Mouse (Mus musculus): ENCODE data around the gene Nmd3. TPM values are rescaled to one million over a fixed set of nuclear protein-coding genes. Genes with fewer than 3 reads are reported as not detected.

Gene Nmd3
- polyA plus RNA-seq, 1 experiment from 2014 or later, result 139 TPM

DNA sequence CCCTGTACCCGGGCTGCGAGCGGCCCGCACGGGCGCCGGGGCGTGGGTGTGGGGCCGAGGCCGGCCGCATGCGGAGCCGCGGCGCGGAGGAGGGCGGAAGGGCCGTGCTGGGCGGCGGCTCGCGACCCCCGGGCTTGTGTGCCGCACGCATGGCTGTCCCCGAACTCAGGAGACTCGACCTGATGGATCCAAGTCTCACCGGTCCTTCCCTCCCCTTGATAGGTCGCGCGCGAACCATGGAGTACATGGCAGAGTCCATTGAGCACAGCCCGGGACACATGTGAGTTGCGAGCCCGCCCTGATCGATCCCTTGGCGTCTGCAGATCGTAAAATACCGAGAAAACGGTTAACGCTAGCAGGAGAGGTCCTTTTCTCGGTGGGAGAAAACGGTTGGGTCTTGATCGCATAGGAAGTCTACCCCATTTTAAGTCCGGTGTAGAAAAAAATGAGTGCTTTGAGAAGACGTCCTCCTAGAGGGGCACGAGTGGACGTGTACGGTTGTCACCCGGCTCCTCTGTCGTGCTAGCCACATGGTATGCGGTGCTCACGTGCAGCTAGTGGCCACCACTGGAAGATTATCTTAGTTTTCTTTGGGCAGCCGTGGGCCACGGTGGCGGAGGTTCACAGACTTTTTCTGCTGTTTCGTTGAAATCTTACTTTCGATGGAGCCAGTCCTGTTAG is 542 bp downstream of the Nmd3 start:
- peak overlapping the region; percentile 84 for H3K9ac ChIP-seq
- peaks cover 13% of the 10 kb centered on the region for H3K4me1 ChIP-seq
- ATAC-seq (ENCODE audit: borderline replicate concordance, extremely low read depth, low FRiP score, low TSS enrichment), result peak; percentile 80; the same call in 1 of the 2 replicates
- peak overlapping the region; percentile 86 for H3K27ac ChIP-seq
- under 1% methylated on average over 58 of the region's 58 CpGs for WGBS
- no peaks in the 10 kb centered on the region for H3K27me3 ChIP-seq
- peak overlapping the region; percentile 84 for H3K4me2 ChIP-seq
- H3K4me3 ChIP-seq, result peak overlapping the region; percentile 73
- H3K9me3 ChIP-seq, result no peaks in the 10 kb centered on the region
- H3K36me3 ChIP-seq, result 0 out of 2 replicates have a peak, but pooled peaks cover 3% of the 10 kb centered on the region

DNA sequence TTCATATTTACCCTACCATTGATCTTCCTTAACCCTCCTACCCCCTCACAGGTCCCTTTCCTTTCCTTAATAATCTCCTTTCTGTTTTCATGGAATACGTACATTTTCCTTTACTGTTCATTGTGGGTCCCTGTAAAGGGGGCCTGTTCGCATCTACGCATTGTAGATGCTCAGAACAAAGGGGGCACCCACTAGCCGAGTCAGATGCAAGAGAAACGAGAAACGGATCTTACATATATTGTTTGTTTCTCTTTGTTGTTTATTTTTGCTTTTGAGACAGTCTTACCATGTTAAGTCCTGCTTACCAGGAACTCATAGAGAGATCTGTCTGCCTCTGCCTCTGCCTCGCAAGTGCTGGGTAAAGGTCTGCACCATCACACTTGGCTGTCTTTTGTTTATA is 1.4 kb downstream of the Nmd3 start:
- H3K9ac ChIP-seq, result peak overlapping the region; percentile 84; the same call in 1 of the 2 replicates
- peak overlapping the region; percentile 73 for H3K4me3 ChIP-seq
- ATAC-seq (ENCODE audit: borderline replicate concordance, extremely low read depth, low FRiP score, low TSS enrichment), result no peak
- peaks cover 13% of the 10 kb centered on the region for H3K4me1 ChIP-seq
- no peaks in the 10 kb centered on the region for H3K27me3 ChIP-seq
- H3K27ac ChIP-seq, result no peak overlapping the region
- H3K36me3 ChIP-seq, result 0 out of 2 replicates have a peak, but pooled peaks cover 3% of the 10 kb centered on the region
- H3K4me2 ChIP-seq, result peak overlapping the region; percentile 84
- WGBS, result 27% methylated on average over 7 of the region's 7 CpGs
- no peaks in the 10 kb centered on the region for H3K9me3 ChIP-seq

DNA sequence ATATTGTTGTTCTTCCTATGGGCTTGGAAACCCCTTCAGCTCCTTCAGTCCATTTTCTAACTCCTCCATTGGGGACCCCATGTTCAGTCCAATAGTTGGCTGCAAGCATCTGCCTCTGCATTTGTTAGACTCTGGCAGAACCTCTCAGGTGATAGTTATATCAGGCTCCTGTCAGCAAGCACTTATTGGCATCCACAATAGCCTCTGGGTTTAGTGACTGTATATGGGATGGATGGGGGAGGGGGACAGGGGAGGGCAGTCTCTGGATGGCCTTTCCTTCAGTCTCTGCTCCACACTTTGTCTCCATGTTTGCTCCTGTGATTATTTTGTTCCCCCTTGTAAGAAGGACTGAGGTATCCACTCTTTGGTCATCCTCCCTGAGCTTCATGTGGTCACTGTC is 9.1 kb downstream of the Nmd3 start:
- Histone ChIP-seq H3K4me3 (no peak overlapping the region), H3K4me1 (no peaks in the 10 kb centered on the region), H3K27me3 (no peaks in the 10 kb centered on the region), H3K27ac (no peak overlapping the region), H3K9me3 (no peaks in the 10 kb centered on the region), H3K9ac (no peak overlapping the region), H3K36me3 (peaks cover 41% of the 10 kb centered on the region), H3K4me2 (no peak overlapping the region)
- no peak for ATAC-seq (ENCODE audit: borderline replicate concordance, extremely low read depth, low FRiP score, low TSS enrichment)

DNA sequence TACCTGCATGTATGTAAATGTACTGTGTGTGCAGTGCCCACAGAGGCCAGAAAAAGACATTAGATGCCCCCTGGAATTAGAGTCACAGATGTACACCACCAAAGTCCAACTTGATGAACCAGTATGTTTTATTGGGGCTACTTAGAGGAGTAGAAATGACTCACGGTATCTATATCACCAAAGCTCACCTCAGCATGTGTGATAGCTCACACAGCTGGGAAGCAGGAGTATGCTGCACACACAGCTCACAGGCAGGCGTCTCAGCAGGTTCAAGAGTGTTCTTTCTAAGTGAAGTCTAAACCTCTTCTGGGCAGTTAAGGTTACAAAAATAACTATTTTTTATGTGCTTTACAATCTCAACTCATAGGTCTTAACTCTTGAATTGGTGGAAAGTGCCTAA is 12.2 kb downstream of the Nmd3 start:
- no peaks in the 10 kb centered on the region for H3K27me3 ChIP-seq
- WGBS, result 85% methylated on average over 2 of the region's 2 CpGs
- H3K4me3 ChIP-seq, result no peak overlapping the region
- no peak for ATAC-seq (ENCODE audit: borderline replicate concordance, extremely low read depth, low FRiP score, low TSS enrichment)
- no peaks in the 10 kb centered on the region for H3K4me1 ChIP-seq
- H3K9ac ChIP-seq, result no peak overlapping the region
- no peak overlapping the region for H3K27ac ChIP-seq
- peaks cover 52% of the 10 kb centered on the region for H3K36me3 ChIP-seq
- no peak overlapping the region for H3K4me2 ChIP-seq
- H3K9me3 ChIP-seq, result no peaks in the 10 kb centered on the region

DNA sequence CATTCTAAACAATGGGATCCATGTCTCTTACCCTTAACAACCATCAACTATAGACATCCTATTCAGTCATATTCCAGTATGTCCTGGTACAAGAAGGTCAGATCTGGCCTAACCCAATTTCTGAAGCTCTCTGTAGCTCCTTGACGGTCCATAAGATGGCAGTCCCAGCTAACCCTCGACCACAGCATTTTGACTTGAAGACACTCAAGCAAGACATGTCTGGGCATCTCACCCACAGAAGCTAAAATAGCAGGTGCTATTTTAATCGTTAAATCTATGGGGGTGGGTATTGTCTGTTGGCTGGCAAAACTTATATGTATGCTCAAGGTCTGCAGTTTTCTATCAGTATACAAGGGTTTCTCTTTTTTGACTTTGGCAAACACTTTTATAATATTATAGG is 33.4 kb downstream of the Nmd3 start:
- H3K9ac ChIP-seq, result no peak overlapping the region
- WGBS, result 69% methylated on average over 3 of the region's 3 CpGs
- no peak for ATAC-seq (ENCODE audit: borderline replicate concordance, extremely low read depth, low FRiP score, low TSS enrichment)
- no peak overlapping the region for H3K4me3 ChIP-seq
- no peak overlapping the region for H3K27ac ChIP-seq
- H3K4me1 ChIP-seq, result no peaks in the 10 kb centered on the region
- no peak overlapping the region for H3K4me2 ChIP-seq
- H3K27me3 ChIP-seq, result no peaks in the 10 kb centered on the region
- peaks cover 44% of the 10 kb centered on the region for H3K36me3 ChIP-seq
- H3K9me3 ChIP-seq, result no peaks in the 10 kb centered on the region

DNA sequence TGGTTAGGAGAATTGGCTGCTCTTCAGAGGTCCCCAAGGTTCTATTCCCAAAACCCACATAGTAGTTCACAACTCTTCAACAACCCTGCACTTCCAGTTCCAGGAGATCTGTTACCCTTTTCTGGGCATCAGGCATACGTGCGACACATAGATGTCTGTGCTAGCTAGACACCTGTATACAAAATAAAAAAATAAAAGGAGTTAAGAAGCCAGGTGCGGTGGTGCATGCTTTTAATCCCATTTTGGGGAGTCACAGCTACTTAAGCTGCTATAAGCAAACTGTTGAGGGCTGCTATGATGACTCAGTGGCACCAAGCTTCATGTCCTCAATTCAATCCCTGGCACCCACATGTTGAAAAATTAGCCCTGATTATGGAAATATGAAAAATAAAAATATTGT is 34.2 kb downstream of the Nmd3 start:
- ATAC-seq (ENCODE audit: borderline replicate concordance, extremely low read depth, low FRiP score, low TSS enrichment), result no peak
- Histone ChIP-seq H3K9me3 (no peaks in the 10 kb centered on the region), H3K4me3 (no peak overlapping the region), H3K9ac (no peak overlapping the region), H3K4me2 (no peak overlapping the region), H3K4me1 (no peaks in the 10 kb centered on the region), H3K27me3 (no peaks in the 10 kb centered on the region), H3K27ac (no peak overlapping the region), H3K36me3 (peaks cover 40% of the 10 kb centered on the region)
- WGBS, result 86% methylated on average over 3 of the region's 3 CpGs

DNA sequence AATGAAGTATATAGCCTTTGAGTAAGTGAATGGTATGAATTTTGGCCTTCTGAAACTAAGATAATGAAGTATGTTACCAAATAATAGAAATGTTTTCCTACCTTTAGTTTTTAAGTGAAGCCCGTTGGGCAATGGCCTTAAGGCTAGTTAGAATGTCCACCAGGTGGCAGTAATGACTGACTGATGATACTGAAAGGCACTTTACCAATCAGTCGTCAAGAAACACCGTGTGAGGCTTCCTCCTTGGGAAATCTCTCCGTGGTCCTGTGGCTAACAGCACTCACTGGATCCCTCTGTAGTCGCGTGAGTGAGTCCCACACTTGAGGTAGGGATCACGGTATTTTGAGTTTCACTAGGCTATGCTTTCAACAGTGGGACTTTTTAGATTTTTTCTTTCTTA is 34.7 kb downstream of the Nmd3 start:
- Histone ChIP-seq H3K27me3 (no peaks in the 10 kb centered on the region), H3K4me2 (no peak overlapping the region), H3K4me3 (no peak overlapping the region), H3K4me1 (no peaks in the 10 kb centered on the region), H3K9ac (no peak overlapping the region), H3K27ac (no peak overlapping the region), H3K9me3 (no peaks in the 10 kb centered on the region), H3K36me3 (peaks cover 38% of the 10 kb centered on the region)
- ATAC-seq (ENCODE audit: borderline replicate concordance, extremely low read depth, low FRiP score, low TSS enrichment), result peak; percentile 64; the same call in 1 of the 2 replicates
- 18% methylated on average over 7 of the region's 7 CpGs for WGBS

DNA sequence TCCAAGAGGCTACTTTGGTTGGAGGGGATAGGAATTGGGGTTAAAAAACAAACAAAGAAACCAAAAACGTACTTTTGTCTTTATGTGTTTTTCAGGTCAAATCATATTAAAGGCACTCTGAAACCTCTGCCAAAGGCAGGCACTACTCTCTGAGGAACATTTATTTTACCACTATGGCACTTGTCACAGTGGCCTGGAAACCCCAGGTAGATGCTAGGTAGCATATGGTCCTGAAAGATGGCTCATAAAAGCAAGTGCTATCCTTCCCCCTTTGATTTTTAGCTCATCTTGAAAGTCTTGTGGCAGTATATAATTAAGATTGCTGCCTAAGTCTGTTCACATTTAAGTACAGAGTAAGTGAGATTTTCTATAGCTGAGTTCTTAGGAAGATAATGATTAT is 35.7 kb downstream of the Nmd3 start:
- WGBS, result 86% methylated on average over 1 of the region's 1 CpGs
- Histone ChIP-seq H3K4me2 (no peak overlapping the region), H3K27ac (no peak overlapping the region), H3K36me3 (peaks cover 34% of the 10 kb centered on the region), H3K4me3 (no peak overlapping the region), H3K27me3 (no peaks in the 10 kb centered on the region), H3K4me1 (no peaks in the 10 kb centered on the region), H3K9me3 (no peaks in the 10 kb centered on the region), H3K9ac (no peak overlapping the region)
- no peak for ATAC-seq (ENCODE audit: borderline replicate concordance, extremely low read depth, low FRiP score, low TSS enrichment)

DNA sequence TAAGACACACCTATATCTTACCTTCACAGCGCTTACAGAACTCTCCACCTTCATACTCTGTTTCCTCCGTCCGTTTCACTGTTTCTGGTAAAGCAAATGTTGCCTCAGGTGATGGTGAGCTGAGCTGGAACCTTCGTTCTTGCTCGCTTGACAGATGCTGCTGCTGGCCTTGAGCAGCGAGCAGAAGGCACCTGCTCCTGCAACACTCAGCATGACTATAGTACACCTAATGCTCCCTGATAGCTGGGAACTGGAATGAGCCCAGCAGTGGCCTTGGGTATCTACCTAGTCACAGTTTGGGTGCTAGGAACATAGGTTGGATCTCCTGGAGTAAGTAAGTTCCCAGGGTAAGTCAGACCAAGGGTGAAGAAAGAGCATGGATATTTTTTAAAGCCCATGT is 38.3 kb downstream of the Nmd3 start:
- Histone ChIP-seq H3K27ac (no peak overlapping the region), H3K27me3 (no peaks in the 10 kb centered on the region), H3K4me2 (no peak overlapping the region), H3K4me3 (no peak overlapping the region), H3K9me3 (no peaks in the 10 kb centered on the region), H3K9ac (no peak overlapping the region), H3K4me1 (0 out of 2 replicates have a peak, but pooled peaks cover 4% of the 10 kb centered on the region), H3K36me3 (peaks cover 18% of the 10 kb centered on the region)
- 90% methylated on average over 6 of the region's 6 CpGs for WGBS
- ATAC-seq (ENCODE audit: borderline replicate concordance, extremely low read depth, low FRiP score, low TSS enrichment), result no peak

DNA sequence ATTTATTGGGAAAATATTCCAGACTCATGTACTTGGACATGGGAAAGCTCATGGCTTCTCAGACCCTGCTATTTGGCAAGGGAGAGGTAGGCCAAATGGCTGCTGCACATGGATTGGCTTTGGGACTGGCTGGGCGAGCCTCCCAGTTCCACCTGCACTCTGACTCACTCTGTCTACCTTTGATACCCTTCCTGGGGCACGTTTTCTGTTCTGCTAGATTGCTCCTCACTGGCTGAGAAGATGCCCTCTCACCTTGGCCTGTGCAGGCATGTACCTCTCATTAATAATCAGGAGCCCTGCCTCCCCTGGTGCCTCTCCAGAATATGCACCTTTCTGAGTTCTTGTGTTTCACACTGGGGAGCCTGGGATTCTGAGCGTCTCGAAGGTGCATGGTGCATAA is 39.4 kb downstream of the Nmd3 start:
- H3K36me3 ChIP-seq, result peaks cover 16% of the 10 kb centered on the region
- no peaks in the 10 kb centered on the region for H3K27me3 ChIP-seq
- no peak overlapping the region for H3K4me2 ChIP-seq
- no peaks in the 10 kb centered on the region for H3K9me3 ChIP-seq
- H3K9ac ChIP-seq, result no peak overlapping the region
- no peak overlapping the region for H3K4me3 ChIP-seq
- no peak overlapping the region for H3K27ac ChIP-seq
- no peak for ATAC-seq (ENCODE audit: borderline replicate concordance, extremely low read depth, low FRiP score, low TSS enrichment)
- H3K4me1 ChIP-seq, result 0 out of 2 replicates have a peak, but pooled peaks cover 4% of the 10 kb centered on the region
- WGBS, result 91% methylated on average over 4 of the region's 4 CpGs

DNA sequence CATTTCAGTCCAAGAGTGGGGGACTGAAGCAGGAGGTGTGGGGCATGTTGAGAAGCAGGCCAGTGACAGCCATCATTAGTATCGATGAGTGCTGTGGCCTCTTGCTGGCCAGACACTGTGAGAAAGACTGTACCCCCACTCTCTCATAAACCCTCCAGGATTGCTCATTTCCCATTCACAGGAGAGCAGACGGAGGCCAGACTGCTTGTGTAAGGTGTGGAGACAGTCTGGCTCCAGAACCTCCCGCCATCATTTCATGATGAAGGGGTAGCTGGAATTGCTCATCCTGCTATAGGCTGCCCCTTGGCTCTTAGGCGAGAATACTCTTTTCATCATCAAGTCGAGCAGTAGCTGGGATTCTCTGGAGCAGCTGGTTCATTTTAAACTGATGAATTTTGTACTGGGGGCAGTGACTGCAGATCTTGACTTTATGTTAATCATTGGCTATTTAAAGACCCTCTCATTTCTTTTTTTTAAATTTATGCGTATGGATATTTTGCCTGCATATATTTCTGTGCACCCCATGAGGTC is 41.1 kb downstream of the Nmd3 start:
- H3K4me3 ChIP-seq, result no peak overlapping the region
- ATAC-seq (ENCODE audit: borderline replicate concordance, extremely low read depth, low FRiP score, low TSS enrichment), result peak; percentile 55; the same call in 1 of the 2 replicates
- 53% methylated on average over 6 of the region's 6 CpGs for WGBS

More for the DNA sequence above, 41.1 kb downstream of the Nmd3 start:
- Histone ChIP-seq H3K27ac (no peak overlapping the region), H3K4me2 (no peak overlapping the region), H3K27me3 (no peaks in the 10 kb centered on the region), H3K36me3 (peaks cover 10% of the 10 kb centered on the region; the same call in 1 of the 2 replicates), H3K9me3 (no peaks in the 10 kb centered on the region), H3K4me1 (0 out of 2 replicates have a peak, but pooled peaks cover 4% of the 10 kb centered on the region), H3K9ac (no peak overlapping the region)

All from lung, embryonic 15.5 days (tissue).